Mouse (Mus musculus): ENCODE measurements around the gene Rp2.

DNA sequence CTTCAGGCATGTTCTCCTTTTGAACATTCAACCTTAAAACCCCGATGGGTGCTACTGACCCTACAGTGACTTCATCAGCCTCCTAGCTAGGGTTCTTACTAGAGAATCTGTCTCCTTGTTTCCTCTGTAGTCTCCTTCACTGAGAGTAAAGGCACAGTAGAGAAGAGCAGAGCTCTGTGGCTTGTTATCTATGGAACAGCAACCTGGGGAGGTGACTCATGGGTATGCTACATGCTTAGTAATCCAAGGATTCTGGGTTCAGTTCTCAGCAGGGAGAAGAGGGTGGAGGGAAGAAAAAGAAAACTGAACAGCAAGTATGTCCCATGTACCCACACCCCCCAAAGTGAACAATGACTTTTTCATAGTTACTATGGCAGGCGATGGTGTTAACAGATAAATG is 42.6 kb downstream of the Rp2 start:
- TF ChIP-seq CTCF (IDR thresholded peaks at IDR 0.05; ENCODE audit: extremely low read depth, insufficient read depth, insufficient read length, insufficient replicate concordance) (no peak), POLR2A (IDR thresholded peaks at IDR 0.05; ENCODE audit: low read depth, low read length) (no peak)
